Mouse (Mus musculus) skeletal muscle tissue, adult 2 months (tissue): ENCODE data around the gene Ralgapb.

Experiments
- DNase-seq: peaks from one replicate; pipeline ENCODE4 v3.0.0-alpha.2; 2012; ENCODE audit warnings: low read depth, low spot score

The Ralgapb gene

GRCm38 (mm10) chr2:158513821-158514336 is 104.2 kb downstream of the Ralgapb start:
- DNase-seq = no peak

GRCm38 (mm10) chr2:158518583-158518982 is 108.9 kb downstream of the Ralgapb start:
- DNase-seq = no peak

GRCm38 (mm10) chr2:158519071-158519470 is 109.4 kb downstream of the Ralgapb start:
- no peak for DNase-seq

- no peak for DNase-seq
Observed at GRCm38 (mm10) chr2:158519800-158520199, 110.2 kb downstream of the Ralgapb start.

GRCm38 (mm10) chr2:158523060-158523459 is 113.4 kb downstream of the Ralgapb start:
- DNase-seq = no peak

GRCm38 (mm10) chr2:158524129-158524860 is 114.6 kb downstream of the Ralgapb start:
- no peak for DNase-seq

- DNase-seq = peak; percentile 10
Observed at GRCm38 (mm10) chr2:158534090-158534489, 124.4 kb downstream of the Ralgapb start.

GRCm38 (mm10) chr2:158534559-158534958 is 124.9 kb downstream of the Ralgapb start:
- no peak for DNase-seq

- no peak for DNase-seq
Observed at GRCm38 (mm10) chr2:158539433-158540305, 130.0 kb downstream of the Ralgapb start.

- DNase-seq = no peak
Observed at GRCm38 (mm10) chr2:158541286-158541685, 131.6 kb downstream of the Ralgapb start.

- DNase-seq = no peak
Observed at GRCm38 (mm10) chr2:158545266-158545665, 135.6 kb downstream of the Ralgapb start.

- peak; percentile 25 for DNase-seq
Observed at GRCm38 (mm10) chr2:158546751-158547150, 137.1 kb downstream of the Ralgapb start.
